Mouse (Mus musculus) limb, embryonic 11.5 days (tissue): Measurements from ENCODE around the gene Fancc. TPM values are rescaled to one million over a fixed set of nuclear protein-coding genes. Genes with fewer than 3 reads are reported as not detected.

Source experiments
- ATAC-seq: fragments of 200-750 bp; cut with Nextera tagmentation; 2 replicates; pipeline ENCODE4 v1.8.0; 2017; ENCODE audit warnings: low read depth; ENCODE audit not compliant: insufficient number of reproducible peaks, low FRiP score, low TSS enrichment
- DNase-seq: peaks from one replicate; pipeline ENCODE4 v3.0.0-alpha.2; 2015; ENCODE audit warnings: low spot score
- H3K27ac ChIP-seq: fragments of 300-500 bp; sonication (generic); replicated peaks from 2 replicates; pipeline ENCODE4 v1.5.1; 2014; ENCODE audit warnings: low read depth, mild to moderate bottlenecking, low read length
- H3K27me3 ChIP-seq: fragments of 300-500 bp; sonication (generic); 2 replicates; pipeline ENCODE4 v1.6.1; 2014; ENCODE audit warnings: mild to moderate bottlenecking, low read length, mixed read lengths; ENCODE audit not compliant: control insufficient read depth, insufficient read depth
- H3K36me3 ChIP-seq: fragments of 300-500 bp; sonication (generic); 2 replicates; pipeline ENCODE4 v1.6.1; 2014; ENCODE audit warnings: mild to moderate bottlenecking, low read length, moderate library complexity, mixed read lengths; ENCODE audit not compliant: control insufficient read depth, insufficient read depth
- H3K4me1 ChIP-seq: fragments of 300-500 bp; sonication (generic); 2 replicates; pipeline ENCODE4 v1.6.1; 2014; ENCODE audit warnings: low read length, mixed read lengths; ENCODE audit not compliant: control insufficient read depth, insufficient read depth
- H3K4me2 ChIP-seq: fragments of 300-500 bp; sonication (generic); 2 replicates; pipeline ENCODE4 v1.6.1; 2014; ENCODE audit warnings: low read depth, mild to moderate bottlenecking, moderate library complexity; ENCODE audit not compliant: severe bottlenecking
- H3K4me3 ChIP-seq: fragments of 300-500 bp; sonication (generic); 2 replicates; pipeline ENCODE4 v1.5.1; 2014; ENCODE audit warnings: low read depth, low read length
- H3K9ac ChIP-seq: fragments of 300-500 bp; sonication (generic); 2 replicates; pipeline ENCODE4 v1.6.1; 2014; ENCODE audit warnings: mild to moderate bottlenecking, low read length
- H3K9me3 ChIP-seq: fragments of 300-500 bp; sonication (generic); 2 replicates; pipeline ENCODE4 v1.6.1; 2016; ENCODE audit warnings: low read length; ENCODE audit not compliant: control insufficient read depth
- WGBS: fragments of 180-500 bp; shearing (Covaris S2); extraction: QIAGEN DNeasy Blood & Tissue Kit; methylation state at CpG from one replicate; pipeline ENCODE4 v1.1.7; 2014; 5-methylcytosine and 5-hydroxymethylcytosine counted together
- polyA plus RNA-seq: library from polyadenylated mRNA; unstranded; fragments of >200 nt; fragmentation: Nextera tagmentation; extraction: Ambion mirVana; gene quantifications from 2 replicates; pipeline ENCODE4 v1.2.1, GENCODE M21; 2014

Fancc gene
- polyA plus RNA-seq, 1 experiment from 2014 or later, result 25.5 TPM

- no peaks in the 10 kb centered on the region for H3K9me3 ChIP-seq
- no peak overlapping the region for H3K27ac ChIP-seq
- no peaks in the 10 kb centered on the region for H3K36me3 ChIP-seq
- H3K4me3 ChIP-seq, result no peak overlapping the region
- no peak overlapping the region for H3K4me2 ChIP-seq
- H3K27me3 ChIP-seq, result no peaks in the 10 kb centered on the region
- no peaks in the 10 kb centered on the region for H3K4me1 ChIP-seq
- H3K9ac ChIP-seq, result no peak overlapping the region
- ATAC-seq (no peak), DNase-seq (no peak)
- WGBS, result 85% methylated on average over 4 of the region's 4 CpGs
These were observed 91.9 kb downstream of the Fancc start for GRCm38 (mm10) chr13:63405151-63405550.

- H3K4me3 ChIP-seq, result no peak overlapping the region
- WGBS, result 97% methylated on average over 2 of the region's 2 CpGs
- no peaks in the 10 kb centered on the region for H3K4me1 ChIP-seq
- no peaks in the 10 kb centered on the region for H3K9me3 ChIP-seq
- H3K27ac ChIP-seq, result no peak overlapping the region
- H3K4me2 ChIP-seq, result no peak overlapping the region
- DNase-seq (no peak), ATAC-seq (no peak)
- no peaks in the 10 kb centered on the region for H3K27me3 ChIP-seq
- H3K9ac ChIP-seq, result no peak overlapping the region
- no peaks in the 10 kb centered on the region for H3K36me3 ChIP-seq
These were observed 92.4 kb downstream of the Fancc start for GRCm38 (mm10) chr13:63404657-63405056.

GRCm38 (mm10) chr13:63402823-63403222 lies 94.3 kb downstream of the Fancc start:
- Histone ChIP-seq H3K27me3 (no peaks in the 10 kb centered on the region), H3K9me3 (no peaks in the 10 kb centered on the region), H3K4me2 (no peak overlapping the region), H3K4me3 (no peak overlapping the region), H3K27ac (no peak overlapping the region), H3K9ac (no peak overlapping the region), H3K36me3 (no peaks in the 10 kb centered on the region), H3K4me1 (no peaks in the 10 kb centered on the region)
- DNase-seq (no peak), ATAC-seq (no peak)
- 74% methylated on average over 2 of the region's 2 CpGs for WGBS

GRCm38 (mm10) chr13:63400069-63400468 lies 97.0 kb downstream of the Fancc start:
- Histone ChIP-seq H3K9ac (no peak overlapping the region), H3K27ac (no peak overlapping the region), H3K4me1 (no peaks in the 10 kb centered on the region), H3K36me3 (no peaks in the 10 kb centered on the region), H3K4me3 (no peak overlapping the region), H3K27me3 (no peaks in the 10 kb centered on the region), H3K9me3 (no peaks in the 10 kb centered on the region), H3K4me2 (no peak overlapping the region)
- ATAC-seq (no peak), DNase-seq (no peak)
- WGBS, result 89% methylated on average over 6 of the region's 6 CpGs

- Histone ChIP-seq H3K9me3 (no peaks in the 10 kb centered on the region), H3K27me3 (no peaks in the 10 kb centered on the region), H3K4me1 (no peaks in the 10 kb centered on the region), H3K4me2 (no peak overlapping the region), H3K36me3 (no peaks in the 10 kb centered on the region), H3K27ac (no peak overlapping the region), H3K9ac (no peak overlapping the region), H3K4me3 (no peak overlapping the region)
- DNase-seq (no peak), ATAC-seq (no peak)
- whole genome bisulfite sequencing, result 90% methylated on average over 1 of the region's 1 CpGs
These were observed 99.7 kb downstream of the Fancc start for GRCm38 (mm10) chr13:63397420-63397819.

GRCm38 (mm10) chr13:63394304-63395063 lies 102.6 kb downstream of the Fancc start:
- Histone ChIP-seq H3K36me3 (no peaks in the 10 kb centered on the region), H3K9me3 (no peaks in the 10 kb centered on the region), H3K4me1 (no peaks in the 10 kb centered on the region), H3K4me3 (no peak overlapping the region), H3K27me3 (no peaks in the 10 kb centered on the region), H3K27ac (no peak overlapping the region), H3K9ac (no peak overlapping the region), H3K4me2 (no peak overlapping the region)
- ATAC-seq (no peak), DNase-seq (no peak)
- WGBS, result 67% methylated on average over 7 of the region's 7 CpGs

GRCm38 (mm10) chr13:63385234-63385633 lies 111.8 kb downstream of the Fancc start:
- no peak for DNase-seq
- Histone ChIP-seq H3K4me3 (no peak overlapping the region), H3K9ac (no peak overlapping the region), H3K36me3 (no peaks in the 10 kb centered on the region), H3K27ac (no peak overlapping the region), H3K27me3 (no peaks in the 10 kb centered on the region), H3K4me1 (no peaks in the 10 kb centered on the region), H3K4me2 (no peak overlapping the region), H3K9me3 (no peaks in the 10 kb centered on the region)
- ATAC-seq, result no peak
- WGBS, result 87% methylated on average over 2 of the region's 2 CpGs

- DNase-seq (no peak), ATAC-seq (no peak)
- no peak overlapping the region for H3K9ac ChIP-seq
- H3K4me3 ChIP-seq, result no peak overlapping the region
- no peaks in the 10 kb centered on the region for H3K9me3 ChIP-seq
- no peak overlapping the region for H3K4me2 ChIP-seq
- H3K36me3 ChIP-seq, result no peaks in the 10 kb centered on the region
- no peak overlapping the region for H3K27ac ChIP-seq
- 93% methylated on average over 3 of the region's 3 CpGs for WGBS
- H3K27me3 ChIP-seq, result no peaks in the 10 kb centered on the region
- no peaks in the 10 kb centered on the region for H3K4me1 ChIP-seq
These were observed 112.3 kb downstream of the Fancc start for GRCm38 (mm10) chr13:63384775-63385174.

GRCm38 (mm10) chr13:63382206-63382605 lies 114.9 kb downstream of the Fancc start:
- H3K4me3 ChIP-seq, result no peak overlapping the region
- H3K4me1 ChIP-seq, result no peaks in the 10 kb centered on the region
- no peak for DNase-seq
- H3K4me2 ChIP-seq, result no peak overlapping the region
- 60% methylated on average over 2 of the region's 2 CpGs for whole genome bisulfite sequencing
- no peaks in the 10 kb centered on the region for H3K36me3 ChIP-seq
- no peaks in the 10 kb centered on the region for H3K27me3 ChIP-seq
- ATAC-seq, result no peak
- no peaks in the 10 kb centered on the region for H3K9me3 ChIP-seq
- H3K27ac ChIP-seq, result no peak overlapping the region
- no peak overlapping the region for H3K9ac ChIP-seq
